Mouse (Mus musculus): ENCODE measurements around the gene Irf2.

Irf2 gene

GRCm38 (mm10) chr8:46881755-46882419 is 142.4 kb downstream of the Irf2 start:
- DNase-seq (ENCODE audit: low read depth, low spot score), result peak; percentile 9

DNA sequence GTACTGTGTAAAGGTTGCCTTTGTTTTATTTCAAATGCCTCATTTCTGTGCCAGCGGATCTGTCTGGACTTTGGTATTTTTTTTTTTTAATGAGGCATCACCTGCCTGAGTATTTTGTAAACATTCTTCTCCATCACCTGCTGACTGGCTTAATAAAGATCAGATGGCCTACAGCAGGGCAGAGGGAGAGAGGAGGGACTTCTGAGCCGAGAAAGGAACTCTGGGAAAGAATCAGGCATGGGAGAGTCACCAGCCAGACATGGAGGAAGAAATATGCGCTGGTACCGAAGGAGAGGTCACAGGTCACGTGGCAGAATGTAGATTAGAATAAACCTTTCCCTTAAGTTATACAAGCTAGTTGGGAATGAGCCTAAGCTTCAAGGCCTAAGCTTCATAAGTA is 143.2 kb downstream of the Irf2 start:
- no peak for DNase-seq (ENCODE audit: low read depth, low spot score)

DNA sequence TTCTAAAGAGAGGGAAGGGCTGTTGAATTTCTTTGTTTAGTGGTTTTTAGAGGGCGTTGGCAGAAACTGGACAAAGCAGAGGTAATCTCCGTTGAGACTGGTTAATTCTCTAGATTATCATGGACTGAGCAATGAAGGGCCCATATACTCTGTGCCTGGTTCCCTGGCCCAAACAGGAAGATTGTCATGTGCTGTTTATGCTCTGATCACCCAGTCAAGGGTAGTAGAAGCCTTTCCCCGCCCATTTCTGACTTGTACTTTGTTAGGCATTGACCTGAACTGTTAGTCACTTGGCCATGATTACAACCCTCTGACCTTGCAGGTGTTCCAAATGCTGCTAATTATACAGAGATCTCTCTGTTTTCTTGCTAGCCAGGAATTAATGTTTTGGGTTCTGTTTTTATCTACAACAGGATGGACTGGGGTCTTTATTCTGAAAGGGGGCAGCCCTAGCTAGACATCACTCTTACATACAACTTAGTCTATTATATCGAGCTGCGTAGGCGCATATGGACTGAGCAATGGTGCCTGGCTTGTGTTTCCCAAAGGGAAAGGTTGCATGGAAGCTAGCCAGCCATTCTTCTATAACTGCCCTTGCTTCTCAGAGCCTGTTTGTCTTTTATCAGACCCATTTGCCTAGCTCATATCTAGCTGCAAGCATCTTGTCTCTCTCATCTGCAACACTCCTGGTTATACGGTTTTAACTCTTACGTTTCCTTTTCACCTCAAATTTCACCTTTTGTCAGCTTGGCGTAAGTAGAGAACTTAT is 143.9 kb downstream of the Irf2 start:
- no peak for DNase-seq (ENCODE audit: low read depth, low spot score)

- no peak for DNase-seq (ENCODE audit: low read depth, low spot score)
Observed at GRCm38 (mm10) chr8:46885786-46886185, 146.3 kb downstream of the Irf2 start.

DNA sequence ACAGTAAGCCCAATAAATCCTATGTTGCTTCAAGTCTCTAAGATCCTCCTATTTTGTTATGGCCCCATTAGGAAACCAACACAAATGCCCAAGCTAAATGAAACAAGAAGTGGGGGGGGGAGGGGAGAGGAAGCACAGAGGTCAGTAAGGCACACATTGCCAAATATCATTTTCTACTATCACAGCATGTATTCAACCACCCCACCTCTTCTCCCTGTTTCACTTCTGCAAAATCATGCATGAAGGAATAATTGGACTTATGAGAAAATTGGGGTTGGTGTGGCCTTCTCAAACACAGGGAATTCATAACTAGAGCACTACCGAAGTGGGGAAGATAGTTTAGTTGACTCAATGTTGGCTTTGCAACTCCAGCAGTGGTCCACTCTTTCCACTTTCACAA is 146.7 kb downstream of the Irf2 start:
- no peak for DNase-seq (ENCODE audit: low read depth, low spot score)

- DNase-seq (ENCODE audit: low read depth, low spot score), result no peak
Observed at GRCm38 (mm10) chr8:46887396-46887795, 147.9 kb downstream of the Irf2 start.

DNA sequence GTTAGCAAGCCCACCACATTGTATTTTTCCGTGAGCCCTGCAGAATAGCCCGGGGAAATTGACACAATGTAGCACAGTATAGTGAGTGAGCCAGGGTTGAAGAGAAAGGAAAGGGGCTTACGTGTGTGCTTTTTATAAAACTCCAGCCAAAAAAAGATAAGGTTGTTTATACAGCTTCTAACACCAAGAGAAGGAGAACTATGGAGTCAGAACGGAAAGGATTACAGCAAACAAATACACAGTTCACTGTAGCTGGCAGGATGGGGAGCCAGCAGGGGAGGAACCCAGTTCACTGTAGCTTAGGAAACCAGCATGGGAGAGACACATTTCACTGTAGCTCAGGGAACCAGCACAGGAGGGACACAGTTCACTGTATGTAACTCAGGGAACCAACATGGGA is 149.0 kb downstream of the Irf2 start:
- DNase-seq (ENCODE audit: low read depth, low spot score), result no peak

DNA sequence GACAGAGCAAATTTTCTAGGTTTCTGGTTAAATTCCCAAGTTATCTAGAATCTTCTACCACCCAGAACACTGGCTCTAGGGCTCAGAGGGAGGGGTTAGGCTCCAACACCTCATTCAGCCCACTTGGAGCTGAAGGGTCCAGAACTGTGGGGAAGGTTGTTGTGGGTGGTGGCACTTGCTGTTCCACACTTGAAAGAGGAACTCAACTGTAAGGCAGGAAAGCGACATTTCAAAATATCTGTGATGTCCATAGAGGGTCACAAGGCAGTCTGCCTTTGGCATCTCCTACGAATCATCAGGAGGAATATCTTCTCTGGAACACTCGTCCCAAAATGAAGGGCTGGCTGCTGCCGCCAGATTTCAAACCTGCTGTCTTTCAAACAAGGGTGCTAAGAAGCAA is 150.7 kb downstream of the Irf2 start:
- no peak for DNase-seq (ENCODE audit: low read depth, low spot score)

- DNase-seq (ENCODE audit: low read depth, low spot score), result no peak
Observed at GRCm38 (mm10) chr8:46892511-46893273, 153.2 kb downstream of the Irf2 start.

DNA sequence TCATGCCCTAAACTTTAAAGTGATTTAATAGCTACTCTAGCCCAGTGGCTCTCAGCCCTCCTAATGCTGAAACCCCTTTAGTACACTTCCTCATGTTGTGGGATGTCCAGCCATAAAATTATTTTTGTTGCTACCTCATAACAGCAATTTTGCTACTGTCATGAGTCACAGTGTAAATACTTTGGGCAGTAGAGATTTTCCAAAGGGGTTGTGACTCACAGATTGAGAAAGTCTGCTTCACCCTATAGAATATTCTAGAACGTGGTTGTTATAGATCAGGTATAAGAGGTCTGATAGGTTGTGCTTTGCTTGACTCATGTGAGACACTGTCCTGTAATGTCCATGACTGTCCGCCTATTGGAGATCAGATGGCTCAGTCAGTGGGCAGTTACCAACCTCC is 154.9 kb downstream of the Irf2 start:
- DNase-seq (ENCODE audit: low read depth, low spot score), result peak; percentile 43

DNA sequence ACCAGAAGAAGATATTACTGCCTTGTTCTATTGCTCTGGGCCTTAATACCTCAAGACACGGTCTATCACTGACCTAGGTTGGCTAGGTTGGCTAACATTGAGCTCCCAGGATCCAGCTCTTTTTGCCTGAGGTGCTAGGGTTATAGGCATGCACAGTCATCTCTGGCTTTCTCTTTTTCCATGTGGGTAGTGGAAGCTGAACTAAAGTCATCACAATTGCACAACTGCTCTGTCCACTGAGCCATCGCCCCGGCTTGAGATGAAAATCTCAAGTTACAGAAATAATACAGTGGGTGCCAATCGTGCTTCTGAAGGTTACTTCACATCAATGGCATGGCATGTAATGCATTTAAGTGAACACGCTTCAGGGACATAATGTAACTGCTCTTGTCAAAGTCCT is 156.5 kb downstream of the Irf2 start:
- DNase-seq (ENCODE audit: low read depth, low spot score), result no peak

- DNase-seq (ENCODE audit: low read depth, low spot score), result no peak
Observed at GRCm38 (mm10) chr8:46896704-46897103, 157.2 kb downstream of the Irf2 start.
